Mouse (Mus musculus) heart, embryonic 11.5 days (tissue): ENCODE results near the gene Hist1h4k. TPM values are rescaled to one million over a fixed set of nuclear protein-coding genes. Genes with fewer than 3 reads are reported as not detected.
A peak's percentile ranks its signal among the peaks of the same experiment; 100 is the strongest.
"Not testable (repeated sequence)": the region's sequence is repeated elsewhere in the genome, so short reads cannot be mapped to it uniquely, and the experiment has no call there.

Source experiments
- ATAC-seq: fragments of 200-750 bp; cut with Nextera tagmentation; replicated peaks from 2 replicates; pipeline ENCODE4 v1.8.0; 2017; ENCODE audit warnings: moderate library complexity; ENCODE audit not compliant: insufficient number of reproducible peaks, low FRiP score, low TSS enrichment
- H3K27ac ChIP-seq: fragments of 300-500 bp; sonication (generic); 2 replicates; pipeline ENCODE4 v1.5.1; 2014; ENCODE audit warnings: mild to moderate bottlenecking, low read depth, low read length
- H3K27me3 ChIP-seq: fragments of 300-500 bp; sonication (generic); 2 replicates; pipeline ENCODE4 v1.6.1; 2014; ENCODE audit warnings: mild to moderate bottlenecking, low read length, mixed read lengths; ENCODE audit not compliant: control insufficient read depth, insufficient read depth
- H3K36me3 ChIP-seq: fragments of 300-500 bp; sonication (generic); 2 replicates; pipeline ENCODE4 v1.6.1; 2014; ENCODE audit warnings: mild to moderate bottlenecking, low read length, moderate library complexity, mixed read lengths; ENCODE audit not compliant: control insufficient read depth, insufficient read depth
- H3K4me1 ChIP-seq: fragments of 300-500 bp; sonication (generic); 2 replicates; pipeline ENCODE4 v1.6.1; 2014; ENCODE audit warnings: low read length; ENCODE audit not compliant: control insufficient read depth, insufficient read depth
- H3K4me2 ChIP-seq: fragments of 300-500 bp; sonication (generic); 2 replicates; pipeline ENCODE4 v1.6.1; 2014; ENCODE audit warnings: mild to moderate bottlenecking, moderate library complexity
- H3K4me3 ChIP-seq: fragments of 300-500 bp; sonication (generic); 2 replicates; pipeline ENCODE4 v1.5.1; 2014; ENCODE audit warnings: low read depth, low read length
- H3K9ac ChIP-seq: fragments of 300-500 bp; sonication (generic); 2 replicates; pipeline ENCODE4 v1.6.1; 2014; ENCODE audit warnings: mild to moderate bottlenecking, low read depth, low read length, moderate library complexity
- H3K9me3 ChIP-seq: fragments of 300-500 bp; sonication (generic); replicated peaks from 2 replicates; pipeline ENCODE4 v1.6.1; 2016; ENCODE audit warnings: low read length; ENCODE audit not compliant: control insufficient read depth
- WGBS: fragments of 180-500 bp; shearing (Covaris S2); extraction: QIAGEN DNeasy Blood & Tissue Kit; methylation state at CpG from one replicate; pipeline ENCODE4 v1.1.7; 2014; ENCODE audit not compliant: insufficient replicate concordance; 5-methylcytosine and 5-hydroxymethylcytosine counted together
- polyA plus RNA-seq: library from polyadenylated mRNA; unstranded; fragments of >200 nt; fragmentation: Nextera tagmentation; extraction: Ambion mirVana; gene quantifications from 2 replicates; pipeline ENCODE4 v1.2.1, GENCODE M21; 2014

The Hist1h4k gene
- polyA plus RNA-seq, 1 experiment from 2014 or later, result not detected

GRCm38 (mm10) chr13:21779767-21780731, 29.7 kb upstream of the Hist1h4k start, which contains the start of gene Hist1h1b:
Gene Hist1h1b (minus strand): TSS chr13:21780625.
- WGBS, result under 1% methylated on average over 44 of the region's 44 CpGs
- H3K27me3 ChIP-seq, result no peaks in the 10 kb centered on the region

GRCm38 (mm10) chr13:21778814-21779766, 28.8 kb upstream of the Hist1h4k start:
- Histone ChIP-seq H3K9ac (peak overlapping the region; percentile 93), H3K27me3 (no peaks in the 10 kb centered on the region), H3K27ac (peak overlapping the region; percentile 96), H3K4me1 (peaks cover 8% of the 10 kb centered on the region; the same call in 1 of the 2 replicates), H3K4me2 (peak overlapping the region; percentile 97), H3K9me3 (no peaks in the 10 kb centered on the region), H3K4me3 (peak overlapping the region; percentile 67), H3K36me3 (no peaks in the 10 kb centered on the region)
- 8% methylated on average over 33 of the region's 33 CpGs for WGBS
- ATAC-seq, result peak; percentile 73

More at GRCm38 (mm10) chr13:21779767-21780731, 29.7 kb upstream of the Hist1h4k start, which contains the start of gene Hist1h1b:
- peak; percentile 52 for ATAC-seq
- Histone ChIP-seq H3K4me2 (peak within 1 kb of the TSS; percentile 97), H3K9me3 (no peaks in the 10 kb centered on the region), H3K9ac (peak within 1 kb of the TSS; percentile 93), H3K36me3 (no peaks in the 10 kb centered on the region), H3K4me3 (peak within 1 kb of the TSS; percentile 67), H3K4me1 (peaks cover 13% of the 10 kb centered on the region; the same call in 1 of the 2 replicates), H3K27ac (peak within 1 kb of the TSS; percentile 96)

- H3K9ac ChIP-seq, result no peak overlapping the region
Observed at GRCm38 (mm10) chr13:21755707-21756106, 5.4 kb upstream of the Hist1h4k start.

GRCm38 (mm10) chr13:21754294-21755001, 4.1 kb upstream of the Hist1h4k start:
- Histone ChIP-seq H3K4me3 (peak overlapping the region; percentile 49), H3K27ac (peak overlapping the region; percentile 90), H3K4me1 (peaks cover 12% of the 10 kb centered on the region), H3K4me2 (peak overlapping the region; percentile 71), H3K9ac (peak overlapping the region; percentile 76)
- ATAC-seq, result peak; percentile 4; the same call in 1 of the 2 replicates
- WGBS, result under 1% methylated on average over 21 of the region's 26 CpGs
- not testable (repeated sequence) for H3K9me3 ChIP-seq, H3K36me3 ChIP-seq, H3K27me3 ChIP-seq

More at GRCm38 (mm10) chr13:21755707-21756106, 5.4 kb upstream of the Hist1h4k start:
- no peaks in the 10 kb centered on the region for H3K27me3 ChIP-seq
- H3K27ac ChIP-seq, result peak overlapping the region; percentile 29; the same call in 1 of the 2 replicates
- peak overlapping the region; percentile 52 for H3K4me2 ChIP-seq
- WGBS, result 74% methylated on average over 1 of the region's 1 CpGs
- H3K4me1 ChIP-seq, result peaks cover 10% of the 10 kb centered on the region
- no peak overlapping the region for H3K4me3 ChIP-seq
- no peaks in the 10 kb centered on the region for H3K36me3 ChIP-seq
- no peak for ATAC-seq
- no peaks in the 10 kb centered on the region for H3K9me3 ChIP-seq

GRCm38 (mm10) chr13:21753524-21754285, 3.4 kb upstream of the Hist1h4k start, which contains the start of the genes Hist1h2ak and Hist1h2bn:
Gene Hist1h2ak (minus strand): TSS chr13:21753827.
Gene Hist1h2bn (plus strand): TSS chr13:21754123.
- Histone ChIP-seq H3K4me2 (peak within 1 kb of the TSS; percentile 71), H3K27ac (peak within 1 kb of the TSS; percentile 90), H3K9ac (peak within 1 kb of the TSS; percentile 76), H3K4me3 (peak within 1 kb of the TSS; percentile 49), H3K4me1 (peaks cover 13% of the 10 kb centered on the region)
- 0% methylated on average over 36 of the region's 50 CpGs for WGBS
- H3K27me3 ChIP-seq, H3K9me3 ChIP-seq, H3K36me3 ChIP-seq: not testable (repeated sequence)
- ATAC-seq, result peak; percentile 88

- peak overlapping the region; percentile 42 for H3K4me3 ChIP-seq
- no peaks in the 10 kb centered on the region for H3K9me3 ChIP-seq
- no peak; the same call in 1 of the 2 replicates for ATAC-seq
- no peaks in the 10 kb centered on the region for H3K36me3 ChIP-seq
- WGBS, result 4% methylated on average over 10 of the region's 10 CpGs
- no peaks in the 10 kb centered on the region for H3K27me3 ChIP-seq
- H3K9ac ChIP-seq, result peak overlapping the region; percentile 65
- H3K4me2 ChIP-seq, result peak overlapping the region; percentile 62
- peak overlapping the region; percentile 85 for H3K27ac ChIP-seq
- H3K4me1 ChIP-seq, result peaks cover 13% of the 10 kb centered on the region
Observed at GRCm38 (mm10) chr13:21753051-21753523, 2.8 kb upstream of the Hist1h4k start.

GRCm38 (mm10) chr13:21752356-21752755, 2.1 kb upstream of the Hist1h4k start:
- peaks cover 13% of the 10 kb centered on the region for H3K4me1 ChIP-seq
- H3K36me3 ChIP-seq, result no peaks in the 10 kb centered on the region
- H3K27ac ChIP-seq, result peak overlapping the region; percentile 85
- no peaks in the 10 kb centered on the region for H3K9me3 ChIP-seq
- ATAC-seq, result no peak
- no peaks in the 10 kb centered on the region for H3K27me3 ChIP-seq
- peak overlapping the region; percentile 62 for H3K4me2 ChIP-seq
- no peak overlapping the region for H3K4me3 ChIP-seq
- no peak overlapping the region for H3K9ac ChIP-seq
- WGBS, result 43% methylated on average over 3 of the region's 3 CpGs
